Mouse (Mus musculus) heart, adult 2 months (tissue): ENCODE measurements around the gene N4bp2l1. TPM values are rescaled to one million over a fixed set of nuclear protein-coding genes. Genes with fewer than 3 reads are reported as not detected.

ENCODE experiments used
- DNase-seq, 2 experiments: peaks; one replicate each; pipeline ENCODE4 v3.0.0; 2021
- H3K27ac ChIP-seq: fragments of 200-600 bp; 2 replicates; pipeline ENCODE4 v1.8.1; 2022
- H3K27me3 ChIP-seq: fragments of 200-500 bp; 2 replicates; pipeline ENCODE4 v1.6.1; 2012; ENCODE audit warnings: mild to moderate bottlenecking, low read length, inconsistent platforms, mixed read lengths; ENCODE audit not compliant: control insufficient read depth, insufficient read depth
- H3K36me3 ChIP-seq: fragments of 200-500 bp; 2 replicates; pipeline ENCODE4 v1.6.1; 2012; ENCODE audit warnings: low read length, inconsistent platforms; ENCODE audit not compliant: control insufficient read depth, insufficient read depth
- H3K4me1 ChIP-seq: fragments of 200-500 bp; 2 replicates; pipeline ENCODE4 v1.6.1; 2011; ENCODE audit warnings: low read length; ENCODE audit not compliant: control insufficient read depth, insufficient read depth
- H3K4me3 ChIP-seq: fragments of 200-600 bp; 2 replicates; pipeline ENCODE4 v1.8.1; 2022
- H3K79me2 ChIP-seq: fragments of 200-500 bp; replicated peaks from 2 replicates; pipeline ENCODE4 v1.6.1; 2012; ENCODE audit warnings: mild to moderate bottlenecking, inconsistent platforms, low read length, moderate library complexity, mixed read lengths; ENCODE audit not compliant: control insufficient read depth, insufficient read depth
- H3K9ac ChIP-seq: fragments of 200-500 bp; 2 replicates; pipeline ENCODE4 v1.6.1; 2012; ENCODE audit warnings: low read depth, mild to moderate bottlenecking, control low read depth, inconsistent platforms, low read length, mixed read lengths
- CTCF ChIP-seq: fragments of 200-600 bp; IDR thresholded peaks from 2 replicates; pipeline ENCODE4 v1.8.1; 2022; ENCODE audit warnings: antibody characterized with exemption, mild to moderate bottlenecking, moderate library complexity
- EP300 ChIP-seq: fragments of 200-500 bp; IDR thresholded peaks from 2 replicates; pipeline ENCODE4 v1.6.1; 2011; ENCODE audit warnings: low read depth, low read length, control low read depth; ENCODE audit not compliant: insufficient read depth
- POLR2A ChIP-seq: fragments of 200-500 bp; IDR thresholded peaks from 2 replicates; pipeline ENCODE4 v1.6.1; 2011; ENCODE audit warnings: mild to moderate bottlenecking, low read depth, low read length, control low read depth; ENCODE audit not compliant: insufficient read depth
- WGBS: fragments of 180-500 bp; shearing (Covaris S2); methylation state at CpG from one replicate; pipeline ENCODE4 v1.1.7; 2018; 5-methylcytosine and 5-hydroxymethylcytosine counted together
- intact Hi-C: fragments of 180-260 bp; cut with DNase I; formaldehyde crosslinking; loops from one replicate; pipeline ENCODE4 v1.15.1; 2025
- polyA plus RNA-seq: library from polyadenylated mRNA; depleted of rRNA; stranded (reverse); fragments of >200 nt; gene quantifications from 2 replicates; pipeline ENCODE4 v1.2.3, GENCODE M21; 2012
- total RNA-seq, 2 experiments: library from RNA; stranded (reverse); gene quantifications; 2 replicates each; pipeline ENCODE4 v1.2.3; 2021

Gene N4bp2l1
- total and polyA plus RNA-seq, 3 experiments = 2.5 to 4.7 (median 3.1) TPM

DNA sequence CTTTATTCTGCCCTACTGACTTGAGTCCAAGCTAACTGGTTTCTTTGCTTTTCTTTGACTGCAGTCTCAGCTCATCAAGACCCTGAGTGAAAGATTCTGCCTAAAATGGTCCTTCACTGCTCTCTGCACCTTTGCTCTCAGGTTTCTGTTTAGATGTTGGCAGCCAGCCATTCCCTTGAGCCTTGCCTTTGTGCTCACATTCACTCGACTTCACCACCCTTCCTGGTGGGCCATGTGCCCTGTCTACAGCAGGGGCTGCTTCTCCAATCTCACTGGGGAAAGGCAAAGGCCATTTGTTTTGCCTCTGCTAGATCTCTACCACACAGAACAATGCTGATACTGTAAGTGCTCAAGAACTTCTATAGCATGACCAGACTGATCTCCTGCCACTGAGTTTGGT is 25.8 kb upstream of the N4bp2l1 start:
- WGBS = 13% methylated on average over 1 of the region's 1 CpGs

DNA sequence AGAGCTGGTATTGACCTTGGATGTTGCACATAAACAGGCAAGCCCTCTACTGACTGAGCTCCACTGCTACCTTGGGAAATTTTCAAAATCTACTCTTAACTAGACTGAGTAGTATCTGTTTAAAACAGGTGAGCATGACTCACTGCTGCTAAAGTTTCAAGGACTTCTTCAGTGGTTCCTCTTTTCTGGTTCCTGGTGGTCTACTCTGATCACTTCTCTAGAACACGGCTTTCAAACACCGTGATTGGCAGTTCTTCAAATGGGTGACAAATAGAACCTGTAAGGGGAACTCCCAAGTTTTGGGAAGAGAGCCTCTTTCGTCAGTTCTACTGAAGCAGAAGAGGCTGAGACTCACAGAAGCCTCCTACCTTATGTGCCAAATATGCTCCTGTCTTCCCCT is 24.6 kb upstream of the N4bp2l1 start:
- Histone ChIP-seq H3K27me3 (no peaks in the 10 kb centered on the region), H3K4me3 (no peak overlapping the region), H3K9ac (no peak overlapping the region), H3K27ac (no peak overlapping the region), H3K79me2 (no peaks in the 10 kb centered on the region), H3K36me3 (no peaks in the 10 kb centered on the region), H3K4me1 (no peaks in the 10 kb centered on the region)
- WGBS = 83% methylated on average over 3 of the region's 3 CpGs
- TF ChIP-seq EP300 (no peak), CTCF (no peak), POLR2A (no peak)
- DNase-seq = no peak
- intact Hi-C loops = no loop called here

More for the DNA sequence above, 25.8 kb upstream of the N4bp2l1 start:
- TF ChIP-seq EP300 = no peak
- no peak for TF ChIP-seq CTCF
- TF ChIP-seq POLR2A = no peak
- Histone ChIP-seq H3K4me1 (no peaks in the 10 kb centered on the region), H3K4me3 (no peak overlapping the region), H3K27me3 (no peaks in the 10 kb centered on the region), H3K27ac (no peak overlapping the region), H3K9ac (no peak overlapping the region), H3K79me2 (no peaks in the 10 kb centered on the region), H3K36me3 (no peaks in the 10 kb centered on the region)
- intact Hi-C loops = no loop called here
- no peak for DNase-seq

DNA sequence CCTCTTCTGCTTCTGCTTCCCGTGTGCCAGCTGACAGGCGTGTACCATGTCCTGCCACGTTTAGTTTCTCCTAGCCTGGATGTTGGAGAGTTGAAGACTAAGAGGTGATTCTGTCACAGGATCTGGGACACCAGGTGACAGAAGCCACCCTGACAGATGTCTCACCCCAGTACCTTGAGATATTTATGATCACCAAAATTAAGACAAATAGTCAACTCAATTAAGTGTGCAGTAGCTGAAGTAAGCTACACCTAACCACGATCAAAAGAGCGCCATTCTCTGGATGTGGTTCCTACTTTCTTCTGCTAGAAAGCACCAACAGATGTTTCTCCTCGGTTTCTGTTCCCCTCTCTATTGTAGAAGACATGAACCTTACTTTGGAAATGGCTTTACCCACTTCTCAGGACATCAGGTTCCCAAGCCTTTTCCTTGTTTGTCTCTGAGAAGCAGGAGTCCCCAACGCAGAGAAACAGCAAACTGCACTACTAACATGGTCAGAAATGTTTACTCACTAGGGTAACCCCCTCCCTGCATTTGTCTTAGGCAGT is 23.7 kb upstream of the N4bp2l1 start:
- 87% methylated on average over 7 of the region's 7 CpGs for whole genome bisulfite sequencing
- Histone ChIP-seq H3K79me2 (no peaks in the 10 kb centered on the region), H3K4me1 (no peaks in the 10 kb centered on the region), H3K9ac (no peak overlapping the region), H3K4me3 (no peak overlapping the region), H3K36me3 (no peaks in the 10 kb centered on the region), H3K27me3 (no peaks in the 10 kb centered on the region), H3K27ac (no peak overlapping the region)
- TF ChIP-seq POLR2A = no peak
- no peak for TF ChIP-seq EP300
- no peak for TF ChIP-seq CTCF
- intact Hi-C loops = no loop called here
- no peak for DNase-seq

GRCm38 (mm10) chr5:150618599-150619355 is 21.8 kb upstream of the N4bp2l1 start:
- Histone ChIP-seq H3K36me3 (no peaks in the 10 kb centered on the region), H3K27me3 (no peaks in the 10 kb centered on the region), H3K79me2 (no peaks in the 10 kb centered on the region), H3K4me1 (no peaks in the 10 kb centered on the region), H3K9ac (no peak overlapping the region), H3K4me3 (no peak overlapping the region), H3K27ac (no peak overlapping the region)
- WGBS = 84% methylated on average over 10 of the region's 10 CpGs
- TF ChIP-seq EP300 (no peak), POLR2A (no peak), CTCF (no peak)
- intact Hi-C loops = no loop called here
- DNase-seq = no peak

DNA sequence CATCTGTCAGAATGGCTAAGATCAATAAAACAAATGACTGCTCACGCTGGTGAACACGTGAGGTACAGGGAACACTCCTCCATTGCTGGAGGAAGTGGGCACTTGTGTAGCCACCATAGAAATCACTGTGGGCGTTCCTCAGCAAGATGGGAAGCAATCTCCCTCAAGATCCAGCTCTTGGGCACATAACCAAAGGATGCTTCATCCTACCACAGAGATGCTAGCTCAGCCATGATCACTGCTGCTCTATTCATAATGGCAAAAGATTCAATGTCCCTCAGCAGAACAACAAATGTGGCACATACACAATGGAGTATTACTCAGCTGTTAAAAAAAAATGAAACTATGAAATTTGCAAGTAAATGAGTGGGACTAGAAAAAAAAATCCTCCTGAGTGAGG is 19.7 kb upstream of the N4bp2l1 start:
- no peak overlapping the region for H3K4me3 ChIP-seq
- no peaks in the 10 kb centered on the region for H3K79me2 ChIP-seq
- H3K27ac ChIP-seq = no peak overlapping the region
- no peak for TF ChIP-seq POLR2A
- TF ChIP-seq CTCF = no peak
- no peak for TF ChIP-seq EP300
- DNase-seq = no peak
- no peak overlapping the region for H3K9ac ChIP-seq
- WGBS = 81% methylated on average over 3 of the region's 3 CpGs
- H3K4me1 ChIP-seq = peaks cover 3% of the 10 kb centered on the region
- no peaks in the 10 kb centered on the region for H3K27me3 ChIP-seq
- H3K36me3 ChIP-seq = no peaks in the 10 kb centered on the region
- intact Hi-C loops = no loop called here

DNA sequence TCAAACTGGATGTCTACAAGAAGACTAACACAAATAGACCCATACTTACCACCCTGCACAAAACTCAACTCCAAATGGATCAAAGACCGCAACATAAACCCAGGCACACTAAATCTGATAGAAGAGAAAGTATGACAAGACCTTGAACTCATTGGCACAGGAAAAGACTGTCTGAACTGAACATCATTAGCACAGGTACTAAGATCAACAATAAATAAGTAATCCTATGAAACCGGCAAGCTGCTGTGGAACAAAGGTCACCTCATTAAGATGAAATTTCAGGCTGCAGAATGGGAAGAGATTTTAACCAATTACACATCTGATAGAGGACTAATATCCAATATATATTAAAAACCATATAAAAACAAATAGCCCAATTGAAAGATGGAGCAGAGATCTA is 19.2 kb upstream of the N4bp2l1 start:
- Histone ChIP-seq H3K36me3 (no peaks in the 10 kb centered on the region), H3K27ac (no peak overlapping the region), H3K27me3 (no peaks in the 10 kb centered on the region), H3K9ac (no peak overlapping the region), H3K4me3 (no peak overlapping the region), H3K4me1 (peaks cover 3% of the 10 kb centered on the region), H3K79me2 (no peaks in the 10 kb centered on the region)
- TF ChIP-seq EP300 (no peak), CTCF (no peak), POLR2A (no peak)
- intact Hi-C loops = no loop called here
- DNase-seq = no peak
- WGBS = 94% methylated on average over 2 of the region's 2 CpGs

DNA sequence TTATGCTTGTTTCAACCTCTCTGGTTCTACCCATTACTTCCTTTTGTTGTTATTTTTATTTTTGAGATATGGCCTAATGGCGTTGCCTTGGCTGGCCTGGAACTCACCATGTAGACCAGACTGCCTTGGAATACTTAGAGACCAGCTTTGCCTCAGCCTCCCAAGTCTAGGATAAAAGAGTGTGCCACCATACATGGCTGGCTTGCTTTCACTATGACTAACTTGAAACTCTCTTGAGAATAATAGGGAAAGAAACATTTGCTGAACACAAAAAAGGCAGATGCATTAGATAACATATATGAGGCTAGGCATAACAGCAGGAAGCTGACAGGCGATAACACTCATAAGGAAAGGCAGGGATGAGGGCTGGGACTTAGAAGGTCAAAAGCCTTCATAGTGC is 17.1 kb upstream of the N4bp2l1 start:
- no peaks in the 10 kb centered on the region for H3K79me2 ChIP-seq
- intact Hi-C loops = no loop called here
- H3K4me3 ChIP-seq = no peak overlapping the region
- H3K36me3 ChIP-seq = no peaks in the 10 kb centered on the region
- TF ChIP-seq CTCF (no peak), POLR2A (no peak), EP300 (no peak)
- DNase-seq = no peak
- H3K4me1 ChIP-seq = peaks cover 3% of the 10 kb centered on the region
- no peaks in the 10 kb centered on the region for H3K27me3 ChIP-seq
- no peak overlapping the region for H3K27ac ChIP-seq
- H3K9ac ChIP-seq = no peak overlapping the region
- 48% methylated on average over 2 of the region's 2 CpGs for WGBS
